Comparison of ENCODE assay signal across 8 mouse cellular contexts in genomic region chr13:56703222-56703870, GRCm38 (mm10). TPM values are rescaled to one million over a fixed set of nuclear protein-coding genes. Genes with fewer than 3 reads are reported as not detected.
DNase-seq lines count a peak whose midpoint lies in the region; ATAC-seq and TF ChIP-seq lines count a peak whose summit lies in the region.

No protein-coding gene starts in this region.

- peak overlapping the region; percentile 72 for H3K4me2 ChIP-seq in hindbrain, embryonic 11.5 days (replicated peaks; ENCODE audit: low read depth, low read length)

- H3K27ac ChIP-seq in hindbrain, embryonic 11.5 days (ENCODE audit: low read depth, low read length): peak overlapping the region; percentile 98
- peak overlapping the region; percentile 92 for H3K27ac ChIP-seq in left cerebral cortex, adult 2 months

- H3K27me3 ChIP-seq in hindbrain, embryonic 11.5 days (ENCODE audit: control insufficient read depth, insufficient read depth, low read length): no peaks in the 10 kb centered on the region

- ATAC-seq in hindbrain, embryonic 11.5 days (ENCODE audit: low FRiP score): peak; percentile 83
- ATAC-seq in megakaryocyte progenitor cell, adult 5-6 weeks (replicated peaks; ENCODE audit: poor library complexity): peak; percentile 61

- DNase-seq in R1 (ENCODE audit: low read depth, low spot score): peak; percentile 79
- peak; percentile 80 for DNase-seq in cerebellum, adult 9-11 months
- peak; percentile 59 to 61 for DNase-seq in frontal cortex, postnatal 10 days (ENCODE audit: low spot score in 2 of 2)
- peak; percentile 87 for DNase-seq in hindbrain, embryonic 11.5 days (ENCODE audit: low spot score)
- DNase-seq in left cerebral cortex, adult 2 months (ENCODE audit: extremely low spot score in 1 of 2, low spot score in 2 of 2): peak; percentile 61 to 63
- peak; percentile 75 to 79 for DNase-seq in right cerebral cortex, postnatal 10 days (ENCODE audit: low spot score in 2 of 2)
- DNase-seq in urinary bladder, postnatal 36 days (ENCODE audit: low spot score in 2 of 2): peak; percentile 61 to 74

- peak overlapping the region; percentile 54 for H3K4me3 ChIP-seq in hindbrain, embryonic 11.5 days (ENCODE audit: low read depth, low read length)
- H3K4me3 ChIP-seq in left cerebral cortex, adult 2 months: peak overlapping the region; percentile 64

- peaks cover 2% of the 10 kb centered on the region; the same call in 1 of the 2 replicates for H3K4me1 ChIP-seq in hindbrain, embryonic 11.5 days (replicated peaks; ENCODE audit: control insufficient read depth, insufficient read depth, low read length)

- TF ChIP-seq CTCF in left cerebral cortex, adult 2 months (IDR thresholded peaks at IDR 0.05): no peak

- no peaks in the 10 kb centered on the region for H3K36me3 ChIP-seq in hindbrain, embryonic 11.5 days (ENCODE audit: control insufficient read depth, insufficient read depth, low read length)

- intact Hi-C loops in left cerebral cortex, adult 2 months (cut with DNase I): loop anchor here (2.0 kb wide), 1 partner anchor 87 kb away; no protein-coding TSS in a partner anchor

- under 1% methylated on average over 58 of the region's 80 CpGs for WGBS in hindbrain, embryonic 11.5 days

- H3K9ac ChIP-seq in hindbrain, embryonic 11.5 days (ENCODE audit: low read depth, low read length): peak overlapping the region; percentile 97

- H3K9me3 ChIP-seq in hindbrain, embryonic 11.5 days (ENCODE audit: control insufficient read depth, low read length): no peaks in the 10 kb centered on the region

RNA-seq across cellular contexts. Expression of gene Smad5, which starts 0.5 kb away (rescaled TPM):
- 47.8 and 50.9 TPM in 2 replicates for polyA plus RNA-seq in hindbrain, embryonic 11.5 days (2014; fragmentation: Nextera tagmentation; extraction: Ambion mirVana)
- 10 to 100 TPM; 20.6 to 24.3 TPM for total RNA-seq in left cerebral cortex, adult 2 months (2021)
- 58.7 and 72.0 TPM in 2 replicates for total RNA-seq in megakaryocyte progenitor cell, adult 5-6 weeks (2015)
- 22.6 and 32.3 TPM in 2 replicates for total RNA-seq in megakaryocyte progenitor cell, adult 5-6 weeks (2017)

RNA-seq across cellular contexts. Expression of gene Gm45623, which starts 50.3 kb away (rescaled TPM):
- not detected in 2 replicates for polyA plus RNA-seq in hindbrain, embryonic 11.5 days (2014; fragmentation: Nextera tagmentation; extraction: Ambion mirVana)
- 1 to 10 TPM; 8.1 to 10.0 TPM for total RNA-seq in left cerebral cortex, adult 2 months (2021)
- total RNA-seq in megakaryocyte progenitor cell, adult 5-6 weeks (2015): not detected in 2 replicates
- total RNA-seq in megakaryocyte progenitor cell, adult 5-6 weeks (2017): not detected in 2 replicates

Comparison
In these comparisons a context has a peak if more than half of its experiments do, and no peak if none do; other contexts are left out.
1. Peak in every context shown above with its lines: DNase-seq, ATAC-seq, H3K4me3 ChIP-seq and H3K27ac ChIP-seq.
2. RNA of gene Gm45623, which starts 50.3 kb away (total RNA-seq): 8.1 to 10.0 TPM in left cerebral cortex, adult 2 months; not detected in megakaryocyte progenitor cell, adult 5-6 weeks; every median in the first group is over 4 times any median in the second.